Mouse (Mus musculus) embryonic facial prominence, embryonic 13.5 days (tissue): ENCODE results near the gene 4930469K13Rik. TPM values are rescaled to one million over a fixed set of nuclear protein-coding genes. Genes with fewer than 3 reads are reported as not detected.

Experiments
- ATAC-seq: fragments of 200-750 bp; cut with Nextera tagmentation; 2 replicates; pipeline ENCODE4 v1.8.0; 2017; ENCODE audit warnings: low read depth; ENCODE audit not compliant: insufficient number of reproducible peaks, insufficient read depth, low FRiP score, low TSS enrichment
- H3K27ac ChIP-seq: fragments of 300-500 bp; sonication (generic); 2 replicates; pipeline ENCODE4 v1.5.1; 2015; ENCODE audit warnings: moderate library complexity, mild to moderate bottlenecking, inconsistent platforms
- H3K27me3 ChIP-seq: fragments of 300-500 bp; sonication (generic); 2 replicates; pipeline ENCODE4 v1.6.1; 2015; ENCODE audit warnings: mild to moderate bottlenecking, inconsistent platforms
- H3K36me3 ChIP-seq: fragments of 300-500 bp; sonication (generic); 2 replicates; pipeline ENCODE4 v1.6.1; 2015; ENCODE audit warnings: mild to moderate bottlenecking, inconsistent platforms
- H3K4me1 ChIP-seq: fragments of 300-500 bp; sonication (generic); 2 replicates; pipeline ENCODE4 v1.6.1; 2015; ENCODE audit warnings: inconsistent platforms
- H3K4me2 ChIP-seq: fragments of 300-500 bp; sonication (generic); 2 replicates; pipeline ENCODE4 v1.6.1; 2015; ENCODE audit warnings: moderate library complexity, mild to moderate bottlenecking, inconsistent platforms
- H3K4me3 ChIP-seq: fragments of 300-500 bp; sonication (generic); 2 replicates; pipeline ENCODE4 v1.5.1; 2015; ENCODE audit warnings: mild to moderate bottlenecking, inconsistent platforms
- H3K9ac ChIP-seq: fragments of 300-500 bp; sonication (generic); 2 replicates; pipeline ENCODE4 v1.6.1; 2015; ENCODE audit warnings: mild to moderate bottlenecking, inconsistent platforms
- H3K9me3 ChIP-seq: fragments of 300-500 bp; sonication (generic); 2 replicates; pipeline ENCODE4 v1.6.1; 2016; ENCODE audit warnings: inconsistent platforms
- WGBS: fragments of 180-500 bp; shearing (Covaris S2); methylation state at CpG from one replicate; pipeline ENCODE4 v1.1.7; 2015; ENCODE audit warnings: mixed read lengths; 5-methylcytosine and 5-hydroxymethylcytosine counted together
- polyA plus RNA-seq: library from polyadenylated mRNA; unstranded; fragments of >200 nt; fragmentation: Nextera tagmentation; extraction: Ambion mirVana; gene quantifications from 2 replicates; pipeline ENCODE4 v1.2.1, GENCODE M21; 2015

The 4930469K13Rik gene
- polyA plus RNA-seq, 1 experiment from 2014 or later: 1.1 TPM

- Histone ChIP-seq H3K27me3 (no peaks in the 10 kb centered on the region), H3K4me3 (no peak overlapping the region), H3K9me3 (no peaks in the 10 kb centered on the region), H3K4me1 (no peaks in the 10 kb centered on the region), H3K9ac (no peak overlapping the region), H3K4me2 (no peak overlapping the region), H3K36me3 (no peaks in the 10 kb centered on the region), H3K27ac (no peak overlapping the region)
- ATAC-seq: no peak
- WGBS: 76% methylated on average over 6 of the region's 6 CpGs
Measured at GRCm38 (mm10) chr11:34053031-34053818, 45.1 kb downstream of the 4930469K13Rik start.

GRCm38 (mm10) chr11:34050643-34051042 is 47.7 kb downstream of the 4930469K13Rik start:
- Histone ChIP-seq H3K4me2 (no peak overlapping the region), H3K27me3 (no peaks in the 10 kb centered on the region), H3K4me1 (no peaks in the 10 kb centered on the region), H3K27ac (no peak overlapping the region), H3K4me3 (no peak overlapping the region), H3K9ac (no peak overlapping the region), H3K9me3 (no peaks in the 10 kb centered on the region), H3K36me3 (no peaks in the 10 kb centered on the region)
- 72% methylated on average over 2 of the region's 2 CpGs for WGBS
- no peak for ATAC-seq

- no peaks in the 10 kb centered on the region for H3K36me3 ChIP-seq
- no peak for ATAC-seq
- no peak overlapping the region for H3K4me2 ChIP-seq
- no peak overlapping the region for H3K27ac ChIP-seq
- H3K4me3 ChIP-seq: no peak overlapping the region
- H3K27me3 ChIP-seq: no peaks in the 10 kb centered on the region
- no peak overlapping the region for H3K9ac ChIP-seq
- WGBS: 79% methylated on average over 1 of the region's 1 CpGs
- no peaks in the 10 kb centered on the region for H3K9me3 ChIP-seq
- H3K4me1 ChIP-seq: no peaks in the 10 kb centered on the region
Measured at GRCm38 (mm10) chr11:34050063-34050462, 48.3 kb downstream of the 4930469K13Rik start.

GRCm38 (mm10) chr11:34049125-34049379 is 49.3 kb downstream of the 4930469K13Rik start:
- no peaks in the 10 kb centered on the region for H3K36me3 ChIP-seq
- 90% methylated on average over 1 of the region's 1 CpGs for WGBS
- H3K9ac ChIP-seq: no peak overlapping the region
- no peak overlapping the region for H3K4me3 ChIP-seq
- H3K27me3 ChIP-seq: no peaks in the 10 kb centered on the region
- ATAC-seq: no peak
- no peak overlapping the region for H3K4me2 ChIP-seq
- no peaks in the 10 kb centered on the region for H3K4me1 ChIP-seq
- no peaks in the 10 kb centered on the region for H3K9me3 ChIP-seq
- H3K27ac ChIP-seq: no peak overlapping the region

DNA sequence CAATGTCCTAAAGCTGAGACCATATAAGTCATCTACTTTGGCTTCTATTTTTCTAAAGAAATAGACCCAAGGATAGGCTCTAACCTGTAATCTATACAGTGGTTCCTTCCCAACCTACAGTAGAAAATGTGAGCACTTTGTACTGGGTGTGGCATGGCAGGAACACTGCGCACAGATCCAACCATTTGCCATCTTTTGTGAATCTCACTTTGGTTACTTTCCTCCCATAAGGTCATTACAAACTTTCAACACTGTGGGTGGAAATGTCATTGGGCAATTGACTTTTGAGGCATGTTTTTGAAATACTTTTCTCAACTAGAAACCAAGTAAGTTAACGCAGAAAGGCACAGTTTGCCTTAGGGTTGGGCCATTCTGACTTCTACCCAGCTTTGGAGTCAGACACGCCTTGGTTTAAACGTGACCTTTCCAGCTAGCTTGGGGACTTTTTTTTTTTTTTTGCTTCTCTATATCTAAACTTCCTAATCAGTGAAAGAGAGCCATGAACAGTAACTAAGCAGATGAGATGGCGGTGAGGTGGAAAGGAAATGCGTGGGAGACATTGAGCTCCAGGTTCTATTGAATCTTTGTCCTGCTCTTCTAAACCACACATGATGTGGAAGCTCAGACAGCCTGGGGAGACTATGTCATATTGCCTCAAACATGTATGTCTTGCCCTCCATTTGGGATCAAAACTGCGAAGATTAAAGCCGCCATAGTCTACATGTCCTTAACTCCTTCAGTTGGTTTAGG is 49.8 kb downstream of the 4930469K13Rik start:
- WGBS: 94% methylated on average over 8 of the region's 8 CpGs

GRCm38 (mm10) chr11:34047542-34047937 is 50.8 kb downstream of the 4930469K13Rik start:
- ATAC-seq: no peak
- Histone ChIP-seq H3K27ac (no peak overlapping the region), H3K27me3 (no peaks in the 10 kb centered on the region), H3K9me3 (no peaks in the 10 kb centered on the region), H3K4me3 (no peak overlapping the region), H3K4me1 (no peaks in the 10 kb centered on the region), H3K36me3 (no peaks in the 10 kb centered on the region), H3K9ac (no peak overlapping the region), H3K4me2 (no peak overlapping the region)
- WGBS: 78% methylated on average over 5 of the region's 5 CpGs

More for the DNA sequence above, 49.8 kb downstream of the 4930469K13Rik start:
- no peak for ATAC-seq
- H3K9me3 ChIP-seq: no peaks in the 10 kb centered on the region
- H3K4me3 ChIP-seq: no peak overlapping the region
- no peaks in the 10 kb centered on the region for H3K36me3 ChIP-seq
- no peaks in the 10 kb centered on the region for H3K27me3 ChIP-seq
- no peak overlapping the region for H3K9ac ChIP-seq
- no peak overlapping the region for H3K4me2 ChIP-seq
- H3K27ac ChIP-seq: no peak overlapping the region
- no peaks in the 10 kb centered on the region for H3K4me1 ChIP-seq

GRCm38 (mm10) chr11:34046767-34047541 is 51.4 kb downstream of the 4930469K13Rik start, which contains the start of gene Lcp2:
Lcp2 (plus strand) TSS chr11:34046920.
- no peaks in the 10 kb centered on the region for H3K4me1 ChIP-seq
- WGBS: 83% methylated on average over 6 of the region's 6 CpGs
- H3K4me2 ChIP-seq: no peak within 1 kb of the TSS
- no peak within 1 kb of the TSS for H3K27ac ChIP-seq
- H3K9me3 ChIP-seq: no peaks in the 10 kb centered on the region
- no peak within 1 kb of the TSS for H3K4me3 ChIP-seq
- ATAC-seq: no peak
- no peaks in the 10 kb centered on the region for H3K27me3 ChIP-seq
- H3K9ac ChIP-seq: no peak within 1 kb of the TSS
- no peaks in the 10 kb centered on the region for H3K36me3 ChIP-seq

GRCm38 (mm10) chr11:34042808-34043207 is 55.5 kb downstream of the 4930469K13Rik start:
- no peak overlapping the region for H3K4me2 ChIP-seq
- no peak for ATAC-seq
- no peaks in the 10 kb centered on the region for H3K4me1 ChIP-seq
- 41% methylated on average over 1 of the region's 1 CpGs for WGBS
- no peaks in the 10 kb centered on the region for H3K36me3 ChIP-seq
- H3K9me3 ChIP-seq: no peaks in the 10 kb centered on the region
- H3K9ac ChIP-seq: no peak overlapping the region
- no peaks in the 10 kb centered on the region for H3K27me3 ChIP-seq
- H3K27ac ChIP-seq: no peak overlapping the region
- no peak overlapping the region for H3K4me3 ChIP-seq

DNA sequence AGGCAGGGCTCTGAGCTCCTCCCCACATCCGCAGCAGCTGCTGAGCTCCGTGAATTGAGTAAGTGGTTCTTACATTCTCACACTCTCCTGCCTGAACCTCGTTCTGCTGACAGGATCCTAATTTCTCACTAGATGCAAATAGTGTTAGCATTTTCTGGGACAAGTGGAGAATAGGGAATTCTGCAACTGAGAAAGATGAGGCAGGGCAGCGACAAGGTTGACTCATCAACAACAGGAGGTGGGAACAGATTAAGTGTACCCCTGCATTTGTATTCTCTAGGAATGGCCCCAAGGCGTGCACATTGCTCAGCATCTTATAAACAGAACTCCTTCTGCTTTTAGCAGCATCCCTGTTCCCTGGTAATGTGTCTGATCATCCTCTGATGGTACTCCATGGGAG is 58.3 kb downstream of the 4930469K13Rik start:
- no peaks in the 10 kb centered on the region for H3K36me3 ChIP-seq
- WGBS: 79% methylated on average over 5 of the region's 5 CpGs
- ATAC-seq: no peak
- no peak overlapping the region for H3K4me2 ChIP-seq
- no peak overlapping the region for H3K4me3 ChIP-seq
- no peaks in the 10 kb centered on the region for H3K27me3 ChIP-seq
- H3K27ac ChIP-seq: no peak overlapping the region
- H3K4me1 ChIP-seq: no peaks in the 10 kb centered on the region
- H3K9ac ChIP-seq: no peak overlapping the region
- H3K9me3 ChIP-seq: no peaks in the 10 kb centered on the region

GRCm38 (mm10) chr11:34035909-34036658 is 62.3 kb downstream of the 4930469K13Rik start:
- no peak overlapping the region for H3K27ac ChIP-seq
- H3K9me3 ChIP-seq: no peaks in the 10 kb centered on the region
- H3K9ac ChIP-seq: no peak overlapping the region
- no peaks in the 10 kb centered on the region for H3K4me1 ChIP-seq
- H3K4me2 ChIP-seq: no peak overlapping the region
- H3K36me3 ChIP-seq: no peaks in the 10 kb centered on the region
- no peak for ATAC-seq
- no peak overlapping the region for H3K4me3 ChIP-seq
- no peaks in the 10 kb centered on the region for H3K27me3 ChIP-seq
- WGBS: 83% methylated on average over 5 of the region's 5 CpGs

DNA sequence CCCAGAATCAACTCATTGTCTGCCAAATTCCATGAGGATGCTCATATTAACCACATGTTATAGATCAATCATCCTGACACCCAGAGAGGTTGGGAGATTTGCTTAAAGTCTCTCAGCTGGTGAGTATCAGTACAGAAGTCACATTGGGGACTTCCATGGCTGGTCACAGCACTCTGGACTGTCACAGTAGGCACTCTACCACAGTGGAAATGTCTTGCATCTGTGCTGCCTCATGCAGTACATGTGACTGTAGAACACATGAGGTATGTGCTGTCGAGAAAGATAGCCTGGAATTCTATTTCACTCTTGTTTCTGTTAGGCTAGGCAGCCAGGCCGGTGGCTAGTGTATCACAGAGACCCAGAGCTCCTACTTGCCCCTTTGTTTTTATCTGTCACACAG is 63.6 kb downstream of the 4930469K13Rik start:
- no peaks in the 10 kb centered on the region for H3K27me3 ChIP-seq
- H3K36me3 ChIP-seq: no peaks in the 10 kb centered on the region
- no peaks in the 10 kb centered on the region for H3K4me1 ChIP-seq
- WGBS: 81% methylated on average over 2 of the region's 2 CpGs
- H3K4me2 ChIP-seq: no peak overlapping the region
- no peak overlapping the region for H3K4me3 ChIP-seq
- H3K9ac ChIP-seq: no peak overlapping the region
- ATAC-seq: no peak
- no peak overlapping the region for H3K27ac ChIP-seq
- H3K9me3 ChIP-seq: no peaks in the 10 kb centered on the region
